Comparison of ENCODE assay signal across 8 mouse cellular contexts in genomic region chr9:72111622-72112550, GRCm38 (mm10). TPM values are rescaled to one million over a fixed set of nuclear protein-coding genes. Genes with fewer than 3 reads are reported as not detected.
DNase-seq lines count a peak whose midpoint lies in the region; ATAC-seq and TF ChIP-seq lines count a peak whose summit lies in the region.

TSS of gene Tcf12 (minus strand) at chr9:72111871.

- peak within 1 kb of the TSS; percentile 95 for H3K9ac ChIP-seq in forebrain, postnatal 0 days
- peak within 1 kb of the TSS; percentile 100 for H3K9ac ChIP-seq in lung, embryonic 14.5 days

- ATAC-seq in forebrain, postnatal 0 days, result peak; percentile 83
- peak; percentile 90 for ATAC-seq in lung, embryonic 14.5 days (ENCODE audit: insufficient read depth)
- ATAC-seq in neutrophil, adult 5-6 weeks (ENCODE audit: extremely low read depth, insufficient number of reproducible peaks, low FRiP score, poor library complexity, severe bottlenecking), result peak; percentile 81

- intact Hi-C loops in heart, postnatal 36 days (cut with DNase I), result loop anchor here (1.0 to 5.0 kb wide), 3 partner anchors 21 to 180 kb away; no protein-coding TSS in a partner anchor

- peak within 1 kb of the TSS; percentile 64 for H3K4me2 ChIP-seq in forebrain, postnatal 0 days (ENCODE audit: low read depth)
- H3K4me2 ChIP-seq in lung, embryonic 14.5 days, result peak within 1 kb of the TSS; percentile 83

- WGBS in forebrain, postnatal 0 days, result 3% methylated on average over 85 of the region's 88 CpGs
- 1% methylated on average over 87 of the region's 88 CpGs for WGBS in lung, embryonic 14.5 days

- peak; percentile 71 for DNase-seq in MEL-GATA-1-ER (ENCODE audit: extremely low read depth, low read depth)
- peak; percentile 67 to 85 for DNase-seq in cerebellum, adult 18-20 months
- peak; percentile 96 for DNase-seq in forebrain, postnatal 0 days
- peak; percentile 81 to 88 for DNase-seq in heart, postnatal 36 days
- peak; percentile 66 to 79 for DNase-seq in layer of hippocampus, adult 2 months (ENCODE audit: low spot score in 2 of 2)
- DNase-seq in lung, embryonic 14.5 days, result peak; percentile 97
- DNase-seq in thymus, adult 18-20 months, result peak; percentile 77 to 79

- H3K4me1 ChIP-seq in forebrain, postnatal 0 days (ENCODE audit: insufficient read depth), result no peaks in the 10 kb centered on the region; the same call in 1 of the 2 replicates
- H3K4me1 ChIP-seq in lung, embryonic 14.5 days (ENCODE audit: insufficient read depth), result 0 out of 2 replicates have a peak, but pooled peaks cover 3% of the 10 kb centered on the region

- H3K9me3 ChIP-seq in forebrain, postnatal 0 days (ENCODE audit: low read length), result no peaks in the 10 kb centered on the region
- H3K9me3 ChIP-seq in lung, embryonic 14.5 days (ENCODE audit: low read depth, low read length), result no peaks in the 10 kb centered on the region

- H3K27me3 ChIP-seq in forebrain, postnatal 0 days (ENCODE audit: insufficient read depth, low read length), result no peaks in the 10 kb centered on the region
- H3K27me3 ChIP-seq in lung, embryonic 14.5 days (ENCODE audit: insufficient read depth, low read length), result no peaks in the 10 kb centered on the region

- peak within 1 kb of the TSS; percentile 95 for H3K27ac ChIP-seq in forebrain, postnatal 0 days (ENCODE audit: low read depth, low read length)
- peak within 1 kb of the TSS; percentile 97 for H3K27ac ChIP-seq in layer of hippocampus, adult 2 months
- H3K27ac ChIP-seq in lung, embryonic 14.5 days (ENCODE audit: low read depth), result peak within 1 kb of the TSS; percentile 98

- H3K36me3 ChIP-seq in forebrain, postnatal 0 days (ENCODE audit: insufficient read depth), result no peaks in the 10 kb centered on the region
- H3K36me3 ChIP-seq in lung, embryonic 14.5 days (ENCODE audit: insufficient read depth), result peaks cover 12% of the 10 kb centered on the region; the same call in 1 of the 2 replicates

- no peak for TF ChIP-seq CTCF in forebrain, postnatal 0 days (IDR thresholded peaks at IDR 0.05; ENCODE audit: low read depth)
- no peak for TF ChIP-seq CTCF in layer of hippocampus, adult 2 months (conservative IDR thresholded peaks at IDR 0.05)
- no peak for TF ChIP-seq CTCF in lung, embryonic 14.5 days (IDR thresholded peaks at IDR 0.05; ENCODE audit: low read depth)

- peak within 1 kb of the TSS; percentile 91 for H3K4me3 ChIP-seq in forebrain, postnatal 0 days (ENCODE audit: low read depth, low read length)
- peak within 1 kb of the TSS; percentile 95 for H3K4me3 ChIP-seq in layer of hippocampus, adult 2 months
- H3K4me3 ChIP-seq in lung, embryonic 14.5 days (ENCODE audit: low read depth, low read length), result peak within 1 kb of the TSS; percentile 96

RNA-seq across cellular contexts. Expression of gene Tcf12, which starts in this region (rescaled TPM):
- 58.8 and 71.5 TPM in 2 replicates for total RNA-seq in forebrain, postnatal 0 days (2014; rRNA removed)
- 23.6 and 32.4 TPM in 2 replicates for polyA plus RNA-seq in forebrain, postnatal 0 days (2015; fragmentation: Nextera tagmentation; extraction: Ambion mirVana)
- total RNA-seq in heart, postnatal 36 days (2021), result 10 to 100 TPM; 29.7 to 39.4 TPM
- 10 to 100 TPM; 51.3 to 62.7 TPM for total RNA-seq in layer of hippocampus, adult 2 months (2021)
- polyA plus RNA-seq in lung, embryonic 14.5 days (2014; fragmentation: Nextera tagmentation; extraction: Ambion mirVana), result 103 and 108 TPM in 2 replicates
- total RNA-seq in neutrophil, adult 5-6 weeks (2017), result 68.5 and 69.8 TPM in 2 replicates

Comparison
In these comparisons a context has a peak if more than half of its experiments do, and no peak if none do; other contexts are left out.
1. Peak in every context shown above with its lines: DNase-seq, ATAC-seq, H3K4me3 ChIP-seq and H3K27ac ChIP-seq.